ENCODE assay signal across 28 mouse cellular contexts in genomic region chr1:165636289-165636688, GRCm38 (mm10). TPM values are rescaled to one million over a fixed set of nuclear protein-coding genes. Genes with fewer than 3 reads are reported as not detected.
DNase-seq lines count a peak whose midpoint lies in the region; ATAC-seq and TF ChIP-seq lines count a peak whose summit lies in the region.
"Had no signal": no experiment of that assay in that cellular context is flagged by ENCODE, and none has a peak within 500 bp of the region (broad histone marks: within the 10 kb centered on the region; RNA-seq: fewer than 3 reads in every experiment).

No protein-coding gene starts in this region.

- H3K36me3 ChIP-seq in kidney, embryonic 16.5 days (ENCODE audit: insufficient read depth, low read length): no peaks in the 10 kb centered on the region
- no peaks in the 10 kb centered on the region for H3K36me3 ChIP-seq in liver, adult 2 months (ENCODE audit: control insufficient read depth, insufficient read depth, low read length)
- H3K36me3 ChIP-seq in liver, embryonic 11.5 days (ENCODE audit: control insufficient read depth, insufficient read depth, low read length): no peaks in the 10 kb centered on the region
- H3K36me3 ChIP-seq: embryonic facial prominence, embryonic 13.5 days; embryonic facial prominence, embryonic 15.5 days; forebrain, embryonic 10.5 days; forebrain, embryonic 12.5 days had no signal

- WGBS in kidney, embryonic 16.5 days: 68% methylated on average over 8 of the region's 8 CpGs
- 56% methylated on average over 8 of the region's 8 CpGs for WGBS in liver, adult 2 months
- WGBS in liver, embryonic 11.5 days: 82% methylated on average over 8 of the region's 8 CpGs

- no peak for TF ChIP-seq POLR2A in liver, adult 2 months (IDR thresholded peaks at IDR 0.05; ENCODE audit: extremely low read depth, insufficient read depth, low read length)

- peak; percentile 32 for DNase-seq in cerebellum, adult 9-10 months
- no peak for DNase-seq in cerebellum, postnatal 10 days
- no peak for DNase-seq in kidney, postnatal 36 days
- DNase-seq in liver, adult 2 months (ENCODE audit: extremely low read depth, low read depth, low spot score): peak; percentile 88
- DNase-seq in liver, embryonic 11.5 days (ENCODE audit: low spot score): no peak
- peak; percentile 63 for DNase-seq in yolk sac, embryonic 10.5 days (ENCODE audit: low spot score)
- DNase-seq: adrenal gland, adult 2 months; adrenal gland, postnatal 10 days; adrenal gland, postnatal 25 days; B cell, adult 2 months; cerebellum, adult 11 months; cerebellum, adult 18-20 months; cerebellum, adult 8-10 months; cerebellum, postnatal 14 days; cerebellum, postnatal 36 days; embryo, embryonic 11 days had no signal

- no peak overlapping the region for H3K4me2 ChIP-seq in kidney, embryonic 16.5 days (replicated peaks; ENCODE audit: low read depth, low read length)
- no peak overlapping the region for H3K4me2 ChIP-seq in liver, embryonic 11.5 days
- H3K4me2 ChIP-seq: embryonic facial prominence, embryonic 15.5 days; forebrain, embryonic 12.5 days had no signal

- TF ChIP-seq CTCF in liver, adult 2 months (IDR thresholded peaks at IDR 0.05; ENCODE audit: low read depth, low read length): no peak

- H3K4me1 ChIP-seq in kidney, embryonic 16.5 days (ENCODE audit: insufficient read depth, low read length): peaks cover 35% of the 10 kb centered on the region
- peaks cover 5% of the 10 kb centered on the region; the same call in 1 of the 2 replicates for H3K4me1 ChIP-seq in liver, adult 2 months (ENCODE audit: control insufficient read depth, insufficient read depth, low read length)
- H3K4me1 ChIP-seq in liver, embryonic 11.5 days (replicated peaks; ENCODE audit: control insufficient read depth, insufficient read depth, low read length): peaks cover 24% of the 10 kb centered on the region

- no peak for ATAC-seq in kidney, embryonic 16.5 days (ENCODE audit: low FRiP score, low TSS enrichment)
- ATAC-seq in liver, embryonic 11.5 days (replicated peaks; ENCODE audit: low FRiP score): no peak
- ATAC-seq in megakaryocyte, adult 5-6 weeks (ENCODE audit: poor library complexity, severe bottlenecking): no peak
- ATAC-seq: CD4-positive, CD25-positive, alpha-beta regulatory T cell, adult 4 months; forebrain, embryonic 14.5 days; forebrain, embryonic 16.5 days had no signal

- H3K9me3 ChIP-seq in kidney, embryonic 16.5 days (ENCODE audit: low read length): no peaks in the 10 kb centered on the region
- H3K9me3 ChIP-seq in liver, embryonic 11.5 days (ENCODE audit: control insufficient read depth, low read length): no peaks in the 10 kb centered on the region
- H3K9me3 ChIP-seq: embryonic facial prominence, embryonic 13.5 days; embryonic facial prominence, embryonic 15.5 days; forebrain, embryonic 10.5 days; forebrain, embryonic 12.5 days; G1E had no signal

- H3K27ac ChIP-seq in kidney, embryonic 16.5 days (ENCODE audit: low read length): peak overlapping the region; percentile 30; the same call in 1 of the 2 replicates
- H3K27ac ChIP-seq in liver, adult 2 months (replicated peaks; ENCODE audit: insufficient read depth, low read depth, low read length): no peak overlapping the region
- no peak overlapping the region for H3K27ac ChIP-seq in liver, embryonic 11.5 days (ENCODE audit: low read depth, low read length)
- H3K27ac ChIP-seq: forebrain, embryonic 12.5 days had no signal

- H3K4me3 ChIP-seq in kidney, embryonic 16.5 days (ENCODE audit: low read length): no peak overlapping the region
- no peak overlapping the region for H3K4me3 ChIP-seq in liver, adult 2 months (ENCODE audit: insufficient read depth, low read depth, low read length)
- no peak overlapping the region for H3K4me3 ChIP-seq in liver, embryonic 11.5 days (ENCODE audit: low read depth, low read length)
- H3K4me3 ChIP-seq: embryonic facial prominence, embryonic 13.5 days; embryonic facial prominence, embryonic 15.5 days; erythroblast, embryonic 14.5 days; forebrain, embryonic 10.5 days; forebrain, embryonic 12.5 days had no signal

- no peak overlapping the region for H3K9ac ChIP-seq in kidney, embryonic 16.5 days (replicated peaks; ENCODE audit: low read length)
- H3K9ac ChIP-seq in liver, adult 2 months (ENCODE audit: low read depth, low read length): no peak overlapping the region
- no peak overlapping the region for H3K9ac ChIP-seq in liver, embryonic 11.5 days (ENCODE audit: low read depth, low read length)
- H3K9ac ChIP-seq: embryonic facial prominence, embryonic 13.5 days; embryonic facial prominence, embryonic 15.5 days; forebrain, embryonic 12.5 days had no signal

- no peaks in the 10 kb centered on the region for H3K27me3 ChIP-seq in kidney, embryonic 16.5 days (ENCODE audit: insufficient read depth, low read length)
- no peaks in the 10 kb centered on the region for H3K27me3 ChIP-seq in liver, adult 2 months (ENCODE audit: control insufficient read depth, insufficient read depth, low read length)
- H3K27me3 ChIP-seq in liver, embryonic 11.5 days (replicated peaks; ENCODE audit: control insufficient read depth, insufficient read depth, low read length): no peaks in the 10 kb centered on the region
- H3K27me3 ChIP-seq: CH12.LX; embryonic facial prominence, embryonic 13.5 days; embryonic facial prominence, embryonic 15.5 days; forebrain, embryonic 12.5 days had no signal

- no peaks in the 10 kb centered on the region for H3K79me2 ChIP-seq in liver, adult 2 months (ENCODE audit: control insufficient read depth, insufficient read depth, low read length)

RNA-seq across cellular contexts. Expression of gene Mpzl1, which starts 2.0 kb away (rescaled TPM):
- 221 and 236 TPM in 2 replicates for polyA plus RNA-seq in kidney, embryonic 16.5 days (2015; fragmentation: Nextera tagmentation; extraction: Ambion mirVana)
- 1.4 and 2.8 TPM in 2 replicates for total RNA-seq in liver, adult 2 months (2014; rRNA removed)
- 3.8 and 5.8 TPM in 2 replicates for polyA plus RNA-seq in liver, adult 2 months (2012; rRNA removed)
- 85.7 and 89.5 TPM in 2 replicates for polyA plus RNA-seq in liver, embryonic 11.5 days (2014; fragmentation: Nextera tagmentation; extraction: Ambion mirVana)
- total RNA-seq in megakaryocyte, adult 5-6 weeks (2015): 1.3 and 2.1 TPM in 2 replicates
- total RNA-seq in megakaryocyte, adult 5-6 weeks (2017): 0.22 and 3.1 TPM in 2 replicates

Comparison
In these comparisons a context has a peak if more than half of its experiments do, and no peak if none do; other contexts are left out.
1. DNase-seq: peak in cerebellum, adult 9-10 months (single experiment), liver, adult 2 months (single experiment) and yolk sac, embryonic 10.5 days (single experiment); none in cerebellum, postnatal 10 days (0 of 2), kidney, postnatal 36 days (0 of 2) and liver, embryonic 11.5 days (single experiment).
2. RNA of gene Mpzl1, which starts 2.0 kb away (polyA plus RNA-seq): 221 to 236 TPM in kidney, embryonic 16.5 days and 85.7 to 89.5 TPM in liver, embryonic 11.5 days; 3.8 to 5.8 TPM in liver, adult 2 months; every median in the first group is over 10 times any median in the second.